Mouse (Mus musculus) E14TG2a.4 (cell line): ENCODE data around the gene Hnrnpdl.

ENCODE experiments used
- CTCF ChIP-seq: conservative IDR thresholded peaks from 2 replicates; pipeline ENCODE4 v1.5.1; 2014; ENCODE audit warnings: low read length
- NANOG ChIP-seq: IDR thresholded peaks from 2 replicates; pipeline ENCODE4 v1.6.1; 2014; ENCODE audit warnings: borderline replicate concordance, low read length, mixed read lengths
- POU5F1 ChIP-seq: IDR thresholded peaks from 2 replicates; pipeline ENCODE4 v1.6.1; 2014; ENCODE audit warnings: low read length, borderline replicate concordance

- TF ChIP-seq CTCF (no peak), NANOG (no peak), POU5F1 (no peak)
These were observed 3.9 kb upstream of the Hnrnpdl start for GRCm38 (mm10) chr5:100043361-100043760.
